Mouse (Mus musculus) MEL (cell line): ENCODE data around the gene Efna2. TPM values are rescaled to one million over a fixed set of nuclear protein-coding genes. Genes with fewer than 3 reads are reported as not detected.

ENCODE experiments used
- DNase-seq: peaks from one replicate; pipeline ENCODE4 v3.0.0; 2011; ENCODE audit warnings: low read depth, low spot score
- H3K27ac ChIP-seq: 2 replicates; pipeline ENCODE4 v1.5.1; 2012; ENCODE audit warnings: low read depth, mild to moderate bottlenecking, control low read depth, low read length, moderate library complexity; ENCODE audit not compliant: control insufficient read depth
- H3K27me3 ChIP-seq, 2 experiments: fragments of 150-350 bp in 1 of 2; sonication (generic) in 1 of 2; 2 replicates each; pipeline ENCODE4 v1.6.1; 2012; ENCODE audit warnings: low read length in 2 of 2, mild to moderate bottlenecking in 2 of 2, improper control_type of control experiment in 1 of 2, moderate library complexity in 1 of 2; ENCODE audit not compliant: insufficient read depth in 2 of 2, control insufficient read depth in 1 of 2
- H3K36me3 ChIP-seq, 2 experiments: 2 replicates each; pipeline ENCODE4 v1.6.1; 2012 to 2014; ENCODE audit warnings: low read length in 2 of 2, improper control_type of control experiment in 1 of 2, inconsistent platforms in 1 of 2, mild to moderate bottlenecking in 1 of 2; ENCODE audit not compliant: insufficient read depth in 2 of 2, control insufficient read depth in 1 of 2
- H3K4me1 ChIP-seq, 2 experiments: fragments of 150-350 bp in 1 of 2; sonication (generic) in 1 of 2; 2 replicates each; pipeline ENCODE4 v1.6.1; 2012; ENCODE audit warnings: low read length in 2 of 2, improper control_type of control experiment in 1 of 2, mild to moderate bottlenecking in 1 of 2; ENCODE audit not compliant: insufficient read depth in 2 of 2, control insufficient read depth in 1 of 2
- H3K4me3 ChIP-seq, 2 experiments: fragments of 150-350 bp in 1 of 2; sonication (generic) in 1 of 2; 2 replicates each; pipeline ENCODE4 v1.5.1; 2012; ENCODE audit warnings: low read depth in 2 of 2, low read length in 2 of 2, mild to moderate bottlenecking in 2 of 2, moderate library complexity in 2 of 2, control low read depth in 1 of 2, improper control_type of control experiment in 1 of 2; ENCODE audit not compliant: control insufficient read depth in 1 of 2, insufficient read depth in 1 of 2
- H3K79me2 ChIP-seq: 2 replicates; pipeline ENCODE4 v1.6.1; 2012; ENCODE audit warnings: mild to moderate bottlenecking, low read length, moderate library complexity; ENCODE audit not compliant: control insufficient read depth, poor library complexity, insufficient read depth
- H3K9ac ChIP-seq: 2 replicates; pipeline ENCODE4 v1.6.1; 2012; ENCODE audit warnings: low read depth, mild to moderate bottlenecking, control low read depth, low read length, moderate library complexity; ENCODE audit not compliant: control insufficient read depth, poor library complexity, severe bottlenecking
- H3K9me3 ChIP-seq: fragments of 150-350 bp; sonication (generic); replicated peaks from 2 replicates; pipeline ENCODE4 v1.6.1; 2012; ENCODE audit warnings: mild to moderate bottlenecking, low read length, improper control_type of control experiment, moderate library complexity; ENCODE audit not compliant: insufficient read depth
- BHLHE40 ChIP-seq: IDR thresholded peaks from 2 replicates; pipeline ENCODE4 v1.6.1; 2012; ENCODE audit warnings: low read depth, mild to moderate bottlenecking, inconsistent platforms, low read length, improper control_type of control experiment, borderline replicate concordance
- CHD2 ChIP-seq: IDR thresholded peaks from 2 replicates; pipeline ENCODE4 v1.6.1; 2011; ENCODE audit warnings: low read length, improper control_type of control experiment
- ELF1 ChIP-seq: IDR thresholded peaks from 2 replicates; pipeline ENCODE4 v1.6.1; 2014; ENCODE audit warnings: low read depth, mild to moderate bottlenecking, inconsistent platforms, low read length, improper control_type of control experiment, moderate library complexity
- ETS1 ChIP-seq: IDR thresholded peaks from 2 replicates; pipeline ENCODE4 v1.6.1; 2012; ENCODE audit warnings: low read depth, mild to moderate bottlenecking, inconsistent platforms, low read length, improper control_type of control experiment, moderate library complexity
- GABPA ChIP-seq: IDR thresholded peaks from 2 replicates; pipeline ENCODE4 v1.6.1; 2012; ENCODE audit warnings: low read depth, mild to moderate bottlenecking, inconsistent platforms, low read length, improper control_type of control experiment, moderate library complexity
- MAFK ChIP-seq: IDR thresholded peaks from 2 replicates; pipeline ENCODE4 v1.6.1; 2011; ENCODE audit warnings: low read depth, mild to moderate bottlenecking, low read length, improper control_type of control experiment, borderline replicate concordance
- NELFE ChIP-seq: IDR thresholded peaks from 2 replicates; pipeline ENCODE4 v1.6.1; 2011; ENCODE audit warnings: low read depth, low read length, improper control_type of control experiment
- NRF1 ChIP-seq: IDR thresholded peaks from 2 replicates; pipeline ENCODE4 v1.6.1; 2014; ENCODE audit warnings: low read depth, mild to moderate bottlenecking, inconsistent platforms, low read length, improper control_type of control experiment, moderate library complexity; ENCODE audit not compliant: poor library complexity, insufficient read depth, severe bottlenecking
- POLR2A ChIP-seq, 2 experiments: IDR thresholded peaks; 2 replicates each; pipeline ENCODE4 v1.6.1; 2011 to 2012; ENCODE audit warnings: low read length in 2 of 2, mild to moderate bottlenecking in 2 of 2, control low read depth in 1 of 2, improper control_type of control experiment in 1 of 2, low read depth in 1 of 2, moderate library complexity in 1 of 2; ENCODE audit not compliant: control insufficient read depth in 1 of 2, insufficient read depth in 1 of 2, poor library complexity in 1 of 2
- POLR2AphosphoS2 ChIP-seq: IDR thresholded peaks from 2 replicates; pipeline ENCODE4 v1.6.1; 2011; ENCODE audit warnings: low read length, improper control_type of control experiment
- POLR2AphosphoS5 ChIP-seq: IDR thresholded peaks from 2 replicates; pipeline ENCODE4 v1.6.1; 2012; ENCODE audit warnings: low read depth, borderline replicate concordance, mild to moderate bottlenecking, inconsistent platforms, low read length, moderate library complexity, mixed read lengths
- RCOR1 ChIP-seq: IDR thresholded peaks from 2 replicates; pipeline ENCODE4 v1.6.1; 2012; ENCODE audit warnings: low read depth, mild to moderate bottlenecking, inconsistent platforms, low read length, improper control_type of control experiment
- SIN3A ChIP-seq: IDR thresholded peaks from 2 replicates; pipeline ENCODE4 v1.6.1; 2012; ENCODE audit warnings: low read length, improper control_type of control experiment, inconsistent platforms
- SMC3 ChIP-seq: IDR thresholded peaks from 2 replicates; pipeline ENCODE4 v1.6.1; 2011; ENCODE audit warnings: low read depth, low read length, improper control_type of control experiment
- TAL1 ChIP-seq: IDR thresholded peaks from 2 replicates; pipeline ENCODE4 v1.6.1; 2012; ENCODE audit warnings: mild to moderate bottlenecking, inconsistent platforms, low read length, moderate library complexity, mixed read lengths
- TBP ChIP-seq: IDR thresholded peaks from 2 replicates; pipeline ENCODE4 v1.8.0; 2011; ENCODE audit warnings: low read depth, low read length, improper control_type of control experiment
- TCF12 ChIP-seq: IDR thresholded peaks from 2 replicates; pipeline ENCODE4 v1.6.1; 2014; ENCODE audit warnings: low read depth, mild to moderate bottlenecking, inconsistent platforms, low read length, improper control_type of control experiment, moderate library complexity
- USF2 ChIP-seq, 2 experiments: IDR thresholded peaks; 2 replicates each; pipeline ENCODE4 v1.6.1; 2011 to 2012; ENCODE audit warnings: improper control_type of control experiment in 2 of 2, low read length in 2 of 2, borderline replicate concordance in 1 of 2, inconsistent platforms in 1 of 2, low read depth in 1 of 2, mild to moderate bottlenecking in 1 of 2; ENCODE audit not compliant: insufficient read depth in 1 of 2
- ZMIZ1 ChIP-seq: IDR thresholded peaks from 2 replicates; pipeline ENCODE4 v1.6.1; 2012; ENCODE audit warnings: low read depth, mild to moderate bottlenecking, inconsistent platforms, low read length, improper control_type of control experiment, moderate library complexity
- ZNF384 ChIP-seq: IDR thresholded peaks from 2 replicates; pipeline ENCODE4 v1.6.1; 2012; ENCODE audit warnings: low read depth, mild to moderate bottlenecking, inconsistent platforms, low read length, improper control_type of control experiment
- polyA plus RNA-seq, 2 experiments: library from polyadenylated mRNA; stranded (reverse) in 1 of 2; unstranded in 1 of 2; fragments of >175 nt in 1 of 2; fragments of >200 nt in 1 of 2; gene quantifications; 2 replicates each; pipeline versions ENCODE4 v1.2.1 to v1.2.4; 2012; ENCODE audit warnings: low replicate concordance in 2 of 2, low read depth in 1 of 2; ENCODE audit not compliant: insufficient read length in 2 of 2, insufficient read depth in 1 of 2, missing spikeins in 1 of 2
- total RNA-seq: library from RNA; depleted of rRNA; stranded (reverse); fragments of 300-350 nt; gene quantifications from 2 replicates; pipeline ENCODE4 v1.2.3, GENCODE M21; 2012

Gene Efna2
- total and polyA plus RNA-seq, 3 experiments, result 0.12 to 2.8 TPM; not detected in 1

DNA sequence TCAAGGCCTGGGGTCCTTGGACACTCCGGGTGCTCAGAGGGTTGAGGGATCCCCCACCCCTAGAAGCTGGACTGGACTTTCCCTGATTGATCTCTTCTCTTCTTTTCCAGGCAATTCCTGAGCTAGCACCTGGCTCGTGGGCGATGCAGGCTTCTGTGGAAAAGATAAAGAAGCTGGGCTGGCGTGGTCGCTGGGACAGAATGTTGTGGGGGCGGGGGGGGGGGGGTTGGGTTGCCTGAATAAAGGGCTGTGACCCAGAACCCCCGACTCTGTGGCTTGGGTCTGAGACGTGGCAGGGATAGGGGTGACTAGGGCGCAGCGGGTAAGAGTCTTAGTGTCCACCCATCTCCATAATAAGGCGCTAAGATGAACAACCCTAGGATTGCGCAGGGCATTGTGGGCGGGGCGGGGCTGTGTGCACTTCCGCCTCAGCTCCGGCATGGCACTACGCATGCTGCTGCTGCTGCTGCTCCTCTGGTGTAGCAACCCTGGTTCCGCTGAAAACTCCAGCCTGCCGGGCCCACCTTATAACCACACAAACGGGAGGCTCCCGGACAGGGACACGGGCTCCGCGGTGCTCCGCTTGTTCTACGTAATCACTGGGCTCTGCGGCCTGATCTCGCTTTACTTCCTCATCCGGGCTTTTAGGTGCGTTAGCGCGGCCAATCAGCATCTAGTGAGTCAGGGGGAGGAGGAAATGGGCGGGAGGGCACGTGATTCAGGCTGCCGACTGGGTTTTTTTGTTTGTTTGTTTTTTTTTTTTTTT is 6.6 kb upstream of the Efna2 start, which contains the start of gene 1600002K03Rik (continued):
- no peak for TF ChIP-seq MAFK
- peak; percentile 89 to 95 for TF ChIP-seq POLR2A (IDR thresholded peaks at IDR 0.05; ENCODE audit: control insufficient read depth in 1 of 2, insufficient read depth in 1 of 2, low read depth in 1 of 2, low read length in 2 of 2, poor library complexity in 1 of 2)
- TF ChIP-seq TBP, result peak; percentile 74
- TF ChIP-seq CHD2, result no peak

DNA sequence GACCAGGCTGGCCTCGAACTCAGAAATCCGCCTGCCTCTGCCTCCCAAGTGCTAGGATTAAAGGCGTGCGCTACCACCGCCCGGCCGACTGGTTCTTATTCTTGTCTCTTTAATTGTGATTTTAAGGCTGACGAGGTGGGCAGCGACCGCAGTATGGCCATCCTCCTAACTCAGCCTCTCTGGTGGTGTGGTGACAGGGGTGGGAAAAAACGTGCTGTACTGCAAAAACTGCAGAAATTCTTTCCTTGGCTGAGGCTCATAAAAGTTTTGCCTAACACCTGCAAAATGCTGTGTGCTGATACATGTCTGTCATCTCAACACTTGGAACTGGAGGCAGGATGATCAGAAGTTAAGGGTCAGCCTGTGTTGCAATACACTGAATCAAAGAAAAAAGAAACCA is 5.9 kb upstream of the Efna2 start:
- Histone ChIP-seq H3K36me3 (peaks cover 0 to 12% of the 10 kb centered on the region in 2 experiments; a peak in 2 of 4 replicates), H3K9me3 (no peaks in the 10 kb centered on the region), H3K27me3 (no peaks in the 10 kb centered on the region), H3K4me3 (peak overlapping the region; percentile 47 to 85), H3K9ac (peak overlapping the region; percentile 68), H3K27ac (peak overlapping the region; percentile 56), H3K4me1 (peaks cover 0 to 11% of the 10 kb centered on the region in 2 experiments; a peak in 1 of 4 replicates), H3K79me2 (peaks cover 8% of the 10 kb centered on the region; the same call in 1 of the 2 replicates)
- no peak for DNase-seq
- TF ChIP-seq ZNF384 (peak; percentile 77), BHLHE40 (peak; percentile 46; the same call in 1 of the 2 replicates), GABPA (no peak), TCF12 (no peak)

DNA sequence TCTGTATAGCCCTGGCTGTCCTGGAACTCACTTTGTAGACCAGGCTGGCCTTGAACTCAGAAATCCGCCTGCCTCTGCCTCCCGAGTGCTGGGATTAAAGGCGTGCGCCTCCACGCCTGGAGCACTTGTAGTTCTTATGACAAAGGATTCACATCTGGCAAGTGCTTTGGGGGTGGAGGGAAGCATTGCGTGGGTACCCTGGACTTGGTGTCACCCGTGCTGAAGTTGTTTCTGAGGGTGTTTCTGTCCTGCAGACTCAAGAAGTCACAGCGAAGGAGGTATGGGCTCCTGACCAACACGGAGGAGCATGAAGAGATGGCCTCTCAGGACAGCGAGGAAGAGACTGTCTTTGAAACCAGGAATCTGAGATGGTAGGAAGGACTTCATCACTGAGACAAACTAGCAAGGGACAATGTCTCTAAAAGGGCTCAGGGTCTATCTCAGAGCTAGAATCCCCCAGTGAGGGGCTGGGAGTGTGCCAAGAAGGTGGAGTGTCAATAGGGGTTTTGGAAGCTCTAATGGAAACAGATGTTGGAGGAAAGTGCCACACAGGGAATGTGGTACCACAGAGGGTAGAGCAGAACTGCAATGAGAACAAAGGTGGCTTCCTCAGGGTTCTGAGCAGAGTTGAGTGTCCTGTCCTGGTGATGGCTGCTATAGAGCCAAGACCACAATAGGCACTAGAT is 5.2 kb upstream of the Efna2 start:
- H3K9me3 ChIP-seq, result no peaks in the 10 kb centered on the region
- no peak overlapping the region for H3K27ac ChIP-seq
- H3K4me3 ChIP-seq, result no peak overlapping the region
- TF ChIP-seq TAL1, result no peak
- DNase-seq, result no peak
- peaks cover 4% of the 10 kb centered on the region; the same call in 1 of the 2 replicates for H3K79me2 ChIP-seq
- peaks cover 3 to 6% of the 10 kb centered on the region in 2 experiments for H3K27me3 ChIP-seq
- no peak overlapping the region; the same call in 1 of the 2 replicates for H3K9ac ChIP-seq
- H3K36me3 ChIP-seq, result peaks cover 0 to 8% of the 10 kb centered on the region in 2 experiments; a peak in 2 of 4 replicates
- H3K4me1 ChIP-seq, result peaks cover 0 to 6% of the 10 kb centered on the region in 2 experiments; a peak in 1 of 4 replicates

DNA sequence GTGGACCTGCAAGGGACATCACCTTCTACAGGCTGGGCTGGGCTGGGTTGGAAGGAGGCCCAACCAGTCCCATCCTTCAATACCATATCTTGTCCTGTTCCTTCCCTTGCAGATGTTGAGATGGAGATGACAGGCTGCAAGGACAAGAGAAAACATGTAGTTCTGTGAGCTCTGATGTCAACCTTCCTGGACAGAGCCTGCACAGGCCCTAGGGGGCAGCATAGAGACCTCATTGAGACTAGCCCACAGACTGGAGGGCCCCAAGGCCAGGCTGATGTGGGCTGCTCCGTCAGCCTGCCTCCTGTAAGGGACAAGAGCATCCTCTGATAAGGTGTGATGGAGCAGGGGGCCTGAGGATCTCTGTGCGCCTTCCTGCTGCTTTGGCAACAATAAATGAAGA is 4.6 kb upstream of the Efna2 start:
- no peaks in the 10 kb centered on the region for H3K9me3 ChIP-seq
- peaks cover 6% of the 10 kb centered on the region in 2 experiments for H3K27me3 ChIP-seq
- peak; percentile 83 for DNase-seq
- no peak overlapping the region for H3K27ac ChIP-seq
- no peak overlapping the region for H3K9ac ChIP-seq
- H3K36me3 ChIP-seq, result peaks cover 0 to 8% of the 10 kb centered on the region in 2 experiments; a peak in 2 of 4 replicates
- H3K4me1 ChIP-seq, result peaks cover 0 to 6% of the 10 kb centered on the region in 2 experiments; a peak in 1 of 4 replicates
- peaks cover 4% of the 10 kb centered on the region; the same call in 1 of the 2 replicates for H3K79me2 ChIP-seq
- no peak overlapping the region for H3K4me3 ChIP-seq
- TF ChIP-seq ZMIZ1, result no peak
- TF ChIP-seq SMC3, result peak; percentile 52
- no peak for TF ChIP-seq NRF1
- peak; percentile 8; the same call in 1 of the 2 replicates for TF ChIP-seq ZNF384
- no peak for TF ChIP-seq USF2 (IDR thresholded peaks at IDR 0.05; ENCODE audit: borderline replicate concordance in 1 of 2, insufficient read depth in 1 of 2, low read depth in 1 of 2, low read length in 2 of 2)
- TF ChIP-seq POLR2AphosphoS5, result no peak
- no peak for TF ChIP-seq ELF1
- no peak for TF ChIP-seq POLR2AphosphoS2
- no peak for TF ChIP-seq RCOR1
- no peak for TF ChIP-seq TCF12
- TF ChIP-seq SIN3A, result peak; percentile 39; the same call in 1 of the 2 replicates
- TF ChIP-seq CHD2, result no peak
- no peak for TF ChIP-seq TBP
- no peak for TF ChIP-seq TAL1
- no peak for TF ChIP-seq NELFE
- TF ChIP-seq ETS1, result no peak
